Mouse (Mus musculus) hindlimb bud, embryonic 11.5 days (tissue): ENCODE data around the gene Iba57.

Experiments
- DNase-seq: peaks from one replicate; pipeline ENCODE4 v3.0.0-alpha.2; 2012; ENCODE audit warnings: low read depth, low spot score; ENCODE audit errors: extremely low spot score

Iba57 gene

GRCm38 (mm10) chr11:59134373-59134997 lies 29.1 kb downstream of the Iba57 start:
- DNase-seq, result no peak

GRCm38 (mm10) chr11:59132065-59132464 lies 31.5 kb downstream of the Iba57 start:
- DNase-seq, result no peak

DNA sequence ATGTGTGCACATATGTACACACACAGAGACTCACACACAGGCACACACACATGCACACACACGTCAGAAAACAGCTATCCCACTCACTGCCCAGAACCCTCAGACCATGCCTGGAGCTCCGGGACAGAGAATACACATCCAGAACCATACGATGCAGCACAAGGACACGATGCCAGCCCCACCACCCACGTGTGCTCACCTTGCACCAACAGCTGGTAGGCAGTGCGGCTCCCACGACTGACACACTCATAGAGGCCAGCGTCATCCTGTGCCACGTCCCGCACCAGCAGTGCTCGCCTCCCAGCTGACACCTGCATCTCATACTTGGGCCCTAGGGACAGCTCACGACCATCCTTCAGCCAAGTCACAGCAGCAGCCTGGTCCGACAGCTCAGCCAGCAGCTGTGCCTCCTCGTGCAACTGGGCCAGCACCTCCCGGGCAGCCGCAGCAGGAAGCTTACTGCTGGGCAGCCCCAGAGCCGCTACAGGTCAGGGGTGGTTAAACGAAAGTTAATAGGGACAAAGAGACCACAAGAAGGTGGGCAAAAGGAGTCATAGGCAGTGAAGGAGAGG lies 32.1 kb downstream of the Iba57 start:
- DNase-seq, result no peak

- DNase-seq, result no peak
Observed at GRCm38 (mm10) chr11:59130782-59131181, 32.8 kb downstream of the Iba57 start.

GRCm38 (mm10) chr11:59105945-59106344 lies 57.6 kb downstream of the Iba57 start:
- no peak for DNase-seq
